Mouse (Mus musculus): ENCODE measurements at regions not wholly inside any gene's neighbourhood (a gene's known extent, or its start where the extent isn't known, plus 50 kb on each side); places are given as distances from the start of the nearest gene placed in this dataset.

DNA sequence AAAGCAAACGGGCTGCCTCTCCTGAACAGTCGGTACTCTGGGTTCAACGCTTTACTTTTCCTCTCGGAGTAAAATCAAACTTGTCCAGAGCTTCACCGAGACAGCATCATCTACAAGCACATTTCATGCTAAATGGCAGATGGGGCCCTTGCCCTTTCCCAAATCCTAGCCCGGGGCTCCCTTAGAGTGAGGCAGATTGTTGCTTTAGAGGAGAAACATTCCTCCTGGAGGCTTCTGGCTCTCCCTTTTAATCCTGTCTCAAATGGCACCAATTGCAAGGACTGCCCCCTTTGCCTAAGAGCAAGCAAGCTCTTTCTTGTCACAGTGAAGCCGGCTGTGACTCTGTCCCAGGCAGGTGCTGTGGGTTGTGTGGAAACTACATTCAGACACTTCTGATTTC is 255.5 kb upstream of the Sox11 start:
- Histone ChIP-seq H3K4me3 (no peak overlapping the region), H3K9me3 (no peaks in the 10 kb centered on the region), H3K27ac (peak overlapping the region; percentile 62), H3K36me3 (no peaks in the 10 kb centered on the region), H3K4me1 (replicated peaks) (peaks cover 20% of the 10 kb centered on the region), H3K27me3 (ENCODE audit: insufficient read depth, poor library complexity, severe bottlenecking) (peaks cover 7% of the 10 kb centered on the region; the same call in 1 of the 2 replicates)
- WGBS: 61% methylated on average over 7 of the region's 7 CpGs
- no peak for DNase-seq (ENCODE audit: low spot score)

DNA sequence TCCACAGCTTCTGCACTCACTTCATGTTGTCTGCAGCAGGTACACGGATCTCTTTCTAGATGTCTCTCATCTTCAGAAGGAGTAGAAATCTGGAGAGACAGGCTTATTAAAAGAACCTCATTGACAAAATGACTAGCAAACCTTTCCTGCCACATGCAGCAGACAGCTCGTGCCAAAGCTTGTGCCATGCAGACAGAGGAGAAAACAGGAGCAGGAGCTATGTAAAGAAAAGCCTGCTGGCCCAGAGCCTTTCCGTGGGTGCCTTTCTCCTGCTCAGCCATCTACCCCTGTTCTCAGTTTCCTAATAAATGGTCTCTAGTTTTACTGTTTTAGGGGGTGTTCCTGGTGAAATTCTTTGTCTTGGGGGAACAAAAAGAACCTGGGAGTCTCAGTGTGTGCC is 254.9 kb upstream of the Sox11 start:
- Histone ChIP-seq H3K4me1 (replicated peaks) (peaks cover 20% of the 10 kb centered on the region), H3K36me3 (no peaks in the 10 kb centered on the region), H3K27ac (peak overlapping the region; percentile 62), H3K27me3 (ENCODE audit: insufficient read depth, poor library complexity, severe bottlenecking) (peaks cover 7% of the 10 kb centered on the region; the same call in 1 of the 2 replicates), H3K4me3 (no peak overlapping the region), H3K9me3 (no peaks in the 10 kb centered on the region)
- WGBS: 62% methylated on average over 3 of the region's 3 CpGs
- no peak for DNase-seq (ENCODE audit: low spot score)

DNA sequence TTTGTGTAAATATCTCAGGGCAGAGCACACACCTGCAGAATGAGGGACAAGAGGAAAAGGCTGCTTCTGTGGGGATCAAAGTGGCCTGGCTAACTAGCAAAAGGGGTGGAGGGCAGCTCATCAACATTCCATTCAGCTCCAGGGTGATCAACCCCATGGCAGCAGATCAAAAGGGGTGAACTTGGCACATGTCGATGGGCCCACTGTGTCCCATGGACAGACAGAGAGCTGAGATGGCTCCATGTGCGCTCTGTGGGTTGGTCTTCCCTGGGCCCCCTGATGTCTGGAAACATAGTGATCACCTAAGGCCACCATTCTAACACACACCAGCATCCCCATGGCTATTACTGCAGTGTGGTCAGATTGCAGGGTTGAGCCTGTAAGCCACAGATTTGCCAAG is 253.2 kb upstream of the Sox11 start:
- no peak overlapping the region for H3K27ac ChIP-seq
- H3K4me1 ChIP-seq (replicated peaks): peaks cover 20% of the 10 kb centered on the region
- H3K27me3 ChIP-seq (ENCODE audit: insufficient read depth, poor library complexity, severe bottlenecking): peaks cover 7% of the 10 kb centered on the region; the same call in 1 of the 2 replicates
- 66% methylated on average over 2 of the region's 2 CpGs for WGBS
- H3K4me3 ChIP-seq: no peak overlapping the region
- DNase-seq (ENCODE audit: low spot score): no peak
- H3K9me3 ChIP-seq: no peaks in the 10 kb centered on the region
- no peaks in the 10 kb centered on the region for H3K36me3 ChIP-seq

DNA sequence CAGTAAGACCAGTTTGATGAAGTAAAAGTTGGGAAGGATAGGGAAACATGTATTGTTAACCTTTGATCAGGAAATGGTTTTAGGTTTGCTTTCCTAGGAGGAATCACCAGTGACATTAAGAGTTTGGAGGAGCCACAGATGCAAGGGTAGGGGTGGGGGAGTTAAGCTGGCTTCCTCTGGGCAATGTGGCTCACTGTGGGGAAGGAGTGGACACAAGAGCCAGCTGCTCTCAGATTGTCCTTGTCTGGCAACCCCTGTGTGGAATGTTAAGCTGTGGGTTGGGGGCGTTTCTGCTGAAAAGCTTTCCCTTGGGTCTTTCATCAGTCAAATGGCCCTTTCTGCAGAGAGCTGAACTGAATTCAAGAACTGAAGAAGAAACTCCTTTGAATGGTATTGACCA is 251.1 kb upstream of the Sox11 start:
- H3K27me3 ChIP-seq (ENCODE audit: insufficient read depth, poor library complexity, severe bottlenecking): peaks cover 4% of the 10 kb centered on the region; the same call in 1 of the 2 replicates
- WGBS: 61% methylated on average over 1 of the region's 1 CpGs
- DNase-seq (ENCODE audit: low spot score): no peak
- H3K9me3 ChIP-seq: no peaks in the 10 kb centered on the region
- H3K36me3 ChIP-seq: no peaks in the 10 kb centered on the region
- H3K4me3 ChIP-seq: no peak overlapping the region
- H3K4me1 ChIP-seq (replicated peaks): peaks cover 14% of the 10 kb centered on the region
- no peak overlapping the region for H3K27ac ChIP-seq

DNA sequence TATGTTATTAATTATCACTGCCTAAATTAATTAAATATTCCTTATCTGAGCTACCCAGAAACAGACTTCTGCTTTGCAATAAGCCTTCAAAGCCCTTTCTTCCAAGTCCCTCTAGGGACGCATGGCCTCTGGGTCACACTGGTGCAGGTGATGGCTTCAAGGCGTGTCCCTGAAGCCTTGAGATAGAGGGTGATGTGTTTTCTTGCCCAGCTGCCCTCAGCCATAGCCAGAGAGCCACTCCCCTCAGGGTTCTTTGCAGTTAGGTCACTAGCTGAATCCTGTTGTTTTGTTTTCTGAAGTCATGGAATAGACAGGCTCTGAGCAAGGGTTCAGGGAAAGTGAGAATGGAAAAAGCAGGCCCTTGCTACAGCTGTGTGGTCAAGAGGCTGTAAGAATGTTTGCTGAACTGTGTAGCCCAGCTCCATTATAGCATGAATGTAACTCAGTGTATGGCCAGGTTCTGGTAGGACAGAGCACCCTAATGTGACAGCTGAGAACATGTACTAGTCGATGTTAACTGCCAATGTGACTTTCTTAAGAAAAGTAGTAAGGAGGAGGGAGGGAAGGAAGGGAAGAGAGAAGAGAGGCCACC is 233.8 kb upstream of the Sox11 start:
- H3K4me1 ChIP-seq (replicated peaks): peaks cover 27% of the 10 kb centered on the region
- H3K9me3 ChIP-seq: no peaks in the 10 kb centered on the region
- H3K27ac ChIP-seq: peak overlapping the region; percentile 83
- H3K27me3 ChIP-seq (ENCODE audit: insufficient read depth, poor library complexity, severe bottlenecking): no peaks in the 10 kb centered on the region
- no peaks in the 10 kb centered on the region for H3K36me3 ChIP-seq
- H3K4me3 ChIP-seq: no peak overlapping the region
- 58% methylated on average over 3 of the region's 3 CpGs for WGBS
- DNase-seq (ENCODE audit: low spot score): peak; percentile 39

DNA sequence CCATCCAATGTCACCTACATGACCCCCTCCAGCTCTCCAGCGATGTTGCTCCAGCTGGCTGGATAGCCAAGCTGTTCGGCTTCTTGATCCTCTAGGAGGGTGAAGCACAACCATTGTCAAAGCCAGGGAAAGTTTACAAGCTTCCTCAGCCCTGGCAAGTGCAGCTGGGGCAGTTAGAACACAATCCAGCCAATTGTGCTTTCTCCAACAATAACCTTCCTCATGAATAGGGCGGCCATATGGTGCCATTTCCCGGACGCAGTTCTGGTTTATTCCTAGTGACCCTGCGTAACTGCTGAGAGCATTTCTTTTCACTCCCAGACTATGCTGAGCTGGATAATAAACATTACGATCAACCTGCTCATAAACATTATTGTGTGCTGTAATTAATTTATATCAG is 233.3 kb upstream of the Sox11 start:
- H3K27ac ChIP-seq: peak overlapping the region; percentile 83
- DNase-seq (ENCODE audit: low spot score): peak; percentile 69
- no peaks in the 10 kb centered on the region for H3K9me3 ChIP-seq
- H3K36me3 ChIP-seq: no peaks in the 10 kb centered on the region
- H3K4me1 ChIP-seq (replicated peaks): peaks cover 27% of the 10 kb centered on the region
- 32% methylated on average over 7 of the region's 7 CpGs for WGBS
- no peaks in the 10 kb centered on the region for H3K27me3 ChIP-seq (ENCODE audit: insufficient read depth, poor library complexity, severe bottlenecking)
- H3K4me3 ChIP-seq: no peak overlapping the region

DNA sequence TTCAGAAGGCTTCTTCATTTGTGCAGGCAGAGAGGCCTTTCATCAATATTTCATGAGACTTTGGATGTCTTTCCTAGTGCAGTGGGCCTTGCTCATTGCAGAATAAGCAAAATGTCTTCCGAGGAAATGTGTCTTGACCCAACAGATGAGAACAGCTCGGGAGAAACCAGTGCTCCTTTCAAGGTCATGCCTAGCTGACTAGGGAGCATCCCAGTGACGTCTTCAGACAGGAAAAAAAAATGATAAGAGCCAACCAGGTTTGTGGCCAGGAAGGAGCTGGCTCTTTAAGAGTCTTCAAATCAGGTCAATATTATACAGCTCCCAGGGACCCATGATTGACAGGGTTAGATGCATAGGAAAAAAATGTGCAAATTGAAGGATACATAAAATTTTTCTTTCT is 224.9 kb upstream of the Sox11 start:
- 46% methylated on average over 3 of the region's 3 CpGs for WGBS
- peaks cover 53% of the 10 kb centered on the region for H3K4me1 ChIP-seq (replicated peaks)
- DNase-seq (ENCODE audit: low spot score): peak; percentile 14
- peak overlapping the region; percentile 90 for H3K27ac ChIP-seq
- peak overlapping the region; percentile 41 for H3K4me3 ChIP-seq
- no peaks in the 10 kb centered on the region for H3K27me3 ChIP-seq (ENCODE audit: insufficient read depth, poor library complexity, severe bottlenecking)
- H3K36me3 ChIP-seq: no peaks in the 10 kb centered on the region
- no peaks in the 10 kb centered on the region for H3K9me3 ChIP-seq

DNA sequence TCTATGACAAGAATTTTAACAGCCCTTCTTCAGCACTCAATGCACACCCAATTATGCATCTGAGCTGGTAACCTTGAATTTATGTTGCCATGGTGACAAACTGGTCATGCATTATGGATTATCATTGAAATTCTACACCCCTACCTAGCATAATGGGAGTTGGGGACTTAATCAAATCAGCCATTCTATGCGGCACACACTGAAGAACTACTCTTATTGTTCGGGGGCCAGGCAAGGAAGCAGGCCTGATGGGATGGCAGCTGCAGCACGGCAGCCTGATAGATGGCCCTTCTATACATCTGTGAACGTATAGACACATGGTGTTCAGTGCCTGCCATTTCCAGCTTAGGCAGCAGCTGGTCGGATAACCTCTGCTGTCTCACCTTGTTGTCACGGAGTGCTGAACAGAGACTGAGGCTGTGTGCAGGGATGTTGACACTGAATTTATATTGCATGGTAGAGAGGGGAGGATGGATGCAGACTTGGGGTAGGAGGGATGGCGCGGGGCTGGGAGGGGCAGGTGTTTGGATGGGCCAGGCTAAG is 223.7 kb upstream of the Sox11 start:
- no peaks in the 10 kb centered on the region for H3K27me3 ChIP-seq (ENCODE audit: insufficient read depth, poor library complexity, severe bottlenecking)
- WGBS: 21% methylated on average over 8 of the region's 8 CpGs
- H3K9me3 ChIP-seq: no peaks in the 10 kb centered on the region
- peak overlapping the region; percentile 41 for H3K4me3 ChIP-seq
- peak overlapping the region; percentile 90 for H3K27ac ChIP-seq
- peak; percentile 85 for DNase-seq (ENCODE audit: low spot score)
- H3K36me3 ChIP-seq: no peaks in the 10 kb centered on the region
- H3K4me1 ChIP-seq (replicated peaks): peaks cover 53% of the 10 kb centered on the region

DNA sequence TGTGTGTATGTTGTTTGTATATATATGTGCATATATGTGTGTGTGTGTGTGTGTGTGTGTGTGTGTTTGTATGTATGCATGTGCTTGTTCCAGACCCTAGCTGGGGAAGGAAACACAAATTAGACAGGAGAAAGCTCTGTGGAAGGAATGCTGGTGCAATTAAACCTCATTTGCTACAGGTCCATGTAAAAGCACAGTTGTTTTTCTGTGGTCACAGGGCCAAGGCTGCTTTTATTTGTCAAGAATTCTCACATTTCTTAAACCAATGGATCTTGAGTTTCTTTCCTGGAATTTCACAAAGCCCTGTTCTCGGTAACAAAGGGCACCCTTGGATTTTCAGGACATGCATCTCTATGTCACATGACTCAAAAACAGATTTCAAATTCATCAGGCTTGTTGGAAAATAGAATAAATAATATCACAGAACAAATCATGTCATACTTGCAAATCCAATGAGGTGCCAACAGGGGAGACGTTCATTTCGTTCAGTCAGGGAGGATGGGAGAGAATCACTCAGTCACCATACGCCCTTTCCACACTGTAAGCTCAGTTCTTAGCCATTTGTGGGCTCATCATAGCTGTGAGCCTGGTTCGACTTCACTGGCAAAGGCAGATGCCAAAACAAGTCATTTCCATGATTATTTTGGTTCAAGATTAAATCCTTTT is 222.4 kb upstream of the Sox11 start:
- no peaks in the 10 kb centered on the region for H3K36me3 ChIP-seq
- H3K27ac ChIP-seq: peak overlapping the region; percentile 90
- no peak overlapping the region for H3K4me3 ChIP-seq
- peak; percentile 7 for DNase-seq (ENCODE audit: low spot score)
- H3K27me3 ChIP-seq (ENCODE audit: insufficient read depth, poor library complexity, severe bottlenecking): no peaks in the 10 kb centered on the region
- WGBS: 49% methylated on average over 5 of the region's 5 CpGs
- H3K4me1 ChIP-seq (replicated peaks): peaks cover 53% of the 10 kb centered on the region
- H3K9me3 ChIP-seq: no peaks in the 10 kb centered on the region

DNA sequence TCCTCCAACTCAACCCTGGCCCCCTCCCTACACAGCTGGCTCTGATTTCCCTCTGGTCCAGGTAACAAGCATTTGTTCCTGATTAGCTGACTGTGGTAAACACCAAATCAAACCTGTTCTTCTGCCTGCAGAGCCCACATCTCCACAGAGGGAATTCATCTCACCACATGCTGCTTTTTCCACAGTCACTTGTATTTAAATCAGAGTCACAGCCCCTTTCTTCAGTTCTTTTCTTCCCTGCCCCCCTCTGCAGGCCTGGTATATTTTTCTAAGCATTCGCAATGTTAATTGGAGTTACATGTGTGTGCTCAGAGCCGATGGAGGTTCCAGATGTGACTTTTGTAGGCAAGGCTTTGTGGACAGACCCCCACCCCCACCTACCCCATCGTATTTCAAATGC is 221.5 kb upstream of the Sox11 start:
- Histone ChIP-seq H3K27ac (peak overlapping the region; percentile 90), H3K36me3 (no peaks in the 10 kb centered on the region), H3K4me1 (replicated peaks) (peaks cover 53% of the 10 kb centered on the region), H3K27me3 (ENCODE audit: insufficient read depth, poor library complexity, severe bottlenecking) (no peaks in the 10 kb centered on the region), H3K9me3 (no peaks in the 10 kb centered on the region), H3K4me3 (no peak overlapping the region)
- DNase-seq (ENCODE audit: low spot score): peak; percentile 42
- 22% methylated on average over 3 of the region's 3 CpGs for whole genome bisulfite sequencing

DNA sequence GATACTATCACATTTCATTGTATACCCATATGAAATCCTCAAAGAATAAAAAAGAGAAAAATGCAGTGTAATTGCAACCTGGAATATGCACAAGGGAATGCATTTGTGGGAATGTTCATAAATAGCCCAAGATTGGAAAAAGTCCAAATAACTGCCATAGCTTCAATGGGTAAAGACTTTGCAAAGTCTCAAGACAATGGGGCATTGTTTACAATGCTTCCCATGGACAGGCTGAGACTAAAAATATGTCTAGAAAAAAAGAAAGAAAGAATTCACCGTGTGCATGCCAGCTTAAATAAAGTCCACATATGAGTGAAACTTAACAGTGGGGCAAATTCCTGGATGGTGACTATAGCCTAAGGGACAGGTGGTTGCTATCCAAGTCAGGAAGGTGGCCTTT is 210.4 kb upstream of the Sox11 start:
- H3K9me3 ChIP-seq: no peaks in the 10 kb centered on the region
- H3K4me3 ChIP-seq: no peak overlapping the region
- H3K27me3 ChIP-seq (ENCODE audit: insufficient read depth, poor library complexity, severe bottlenecking): no peaks in the 10 kb centered on the region
- H3K4me1 ChIP-seq (replicated peaks): 0 out of 2 replicates have a peak, but pooled peaks cover 2% of the 10 kb centered on the region
- WGBS: 81% methylated on average over 1 of the region's 1 CpGs
- DNase-seq (ENCODE audit: low spot score): no peak
- H3K27ac ChIP-seq: no peak overlapping the region
- H3K36me3 ChIP-seq: no peaks in the 10 kb centered on the region

DNA sequence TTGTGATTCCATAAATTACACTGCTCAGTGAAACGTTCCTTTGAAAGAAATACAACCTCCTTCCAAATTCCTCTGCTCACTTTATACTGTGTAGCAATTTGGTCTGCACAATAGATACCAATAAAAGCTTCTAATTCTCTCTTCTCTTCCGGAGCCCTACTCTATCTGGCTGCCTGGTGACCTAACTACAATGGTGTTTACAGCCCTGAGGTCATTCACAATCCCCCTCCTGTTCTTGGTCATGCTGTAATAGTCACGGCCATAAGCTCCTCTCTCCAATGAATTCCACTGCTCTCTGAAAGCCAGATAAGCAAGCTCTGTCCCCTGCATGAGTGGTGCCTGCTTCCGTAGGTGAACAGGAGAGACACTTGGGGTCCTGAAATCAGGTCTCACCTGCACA is 195.8 kb upstream of the Sox11 start:
- Histone ChIP-seq H3K27me3 (ENCODE audit: insufficient read depth, poor library complexity, severe bottlenecking) (no peaks in the 10 kb centered on the region), H3K9me3 (no peaks in the 10 kb centered on the region), H3K27ac (peak overlapping the region; percentile 0; the same call in 1 of the 2 replicates), H3K4me3 (no peak overlapping the region), H3K4me1 (replicated peaks) (peaks cover 20% of the 10 kb centered on the region), H3K36me3 (no peaks in the 10 kb centered on the region)
- no peak for DNase-seq (ENCODE audit: low spot score)
- 39% methylated on average over 4 of the region's 4 CpGs for WGBS

DNA sequence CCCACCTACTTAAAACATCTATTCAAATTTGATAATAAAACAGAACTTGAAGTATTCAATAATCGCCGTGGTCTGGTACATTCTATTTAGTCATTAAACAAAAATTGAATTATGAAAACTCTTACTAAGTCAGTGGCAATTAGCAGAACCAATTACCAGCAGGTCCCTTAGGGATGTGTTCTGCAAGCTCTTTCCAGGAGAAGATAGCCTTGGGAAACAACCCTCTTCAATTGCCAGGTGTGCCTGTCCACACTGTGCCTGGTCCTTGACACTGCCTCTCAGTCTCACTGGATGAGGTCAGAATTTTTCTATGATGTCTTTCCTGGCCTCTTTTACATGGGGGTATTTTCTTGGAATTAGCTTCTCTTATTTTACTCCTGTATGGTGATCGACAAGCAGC is 195.1 kb upstream of the Sox11 start:
- WGBS: 90% methylated on average over 3 of the region's 3 CpGs

More for the DNA sequence above, 195.1 kb upstream of the Sox11 start:
- Histone ChIP-seq H3K4me1 (replicated peaks) (peaks cover 20% of the 10 kb centered on the region), H3K36me3 (no peaks in the 10 kb centered on the region), H3K27me3 (ENCODE audit: insufficient read depth, poor library complexity, severe bottlenecking) (no peaks in the 10 kb centered on the region), H3K9me3 (no peaks in the 10 kb centered on the region), H3K27ac (peak overlapping the region; percentile 0; the same call in 1 of the 2 replicates), H3K4me3 (no peak overlapping the region)
- no peak for DNase-seq (ENCODE audit: low spot score)

All from hindbrain, embryonic 10.5 days (tissue).